Mouse (Mus musculus) adrenal gland, postnatal 25 days (tissue): ENCODE measurements at regions not wholly inside any gene's neighbourhood (a gene's known extent, or its start where the extent isn't known, plus 50 kb on each side); places are given as distances from the start of the nearest gene placed in this dataset.

Source experiments
- microRNA-seq, 2 experiments: library from miRNA; unstranded; fragments of <30 nt; microRNA quantifications; one replicate each; pipeline ENCODE4 v1.2.0; 2021

Small RNA genes in the stretch of these regions (microRNA-seq; reads per million reads assigned to microRNA genes)
- gene Gm22118, result 0 reads per million in 2 experiments
